Mouse (Mus musculus): ENCODE data around the gene Grb2.

Grb2 gene

GRCm38 (mm10) chr11:115644308-115644707 is 64.1 kb downstream of the Grb2 start:
- no peak for DNase-seq

- no peak for DNase-seq
Observed at GRCm38 (mm10) chr11:115643265-115643664, 65.1 kb downstream of the Grb2 start.

GRCm38 (mm10) chr11:115642705-115643104 is 65.7 kb downstream of the Grb2 start:
- no peak for DNase-seq

GRCm38 (mm10) chr11:115641664-115642036 is 66.7 kb downstream of the Grb2 start:
- no peak for DNase-seq

- DNase-seq = no peak
Observed at GRCm38 (mm10) chr11:115640978-115641663, 67.3 kb downstream of the Grb2 start.

- DNase-seq = no peak
Observed at GRCm38 (mm10) chr11:115640311-115640828, 68.0 kb downstream of the Grb2 start.

- DNase-seq = no peak
Observed at GRCm38 (mm10) chr11:115639540-115639939, 68.9 kb downstream of the Grb2 start.

GRCm38 (mm10) chr11:115638498-115639409 is 69.6 kb downstream of the Grb2 start:
- no peak for DNase-seq

GRCm38 (mm10) chr11:115636960-115637359 is 71.4 kb downstream of the Grb2 start:
- DNase-seq = no peak

GRCm38 (mm10) chr11:115635484-115635883 is 72.9 kb downstream of the Grb2 start:
- DNase-seq = no peak

GRCm38 (mm10) chr11:115635041-115635440 is 73.4 kb downstream of the Grb2 start:
- no peak for DNase-seq

- DNase-seq = no peak
Observed at GRCm38 (mm10) chr11:115634109-115634508, 74.3 kb downstream of the Grb2 start.

GRCm38 (mm10) chr11:115632862-115633261 is 75.5 kb downstream of the Grb2 start:
- no peak for DNase-seq

- DNase-seq = no peak
Observed at GRCm38 (mm10) chr11:115632247-115632646, 76.2 kb downstream of the Grb2 start.

GRCm38 (mm10) chr11:115631505-115631890 is 76.9 kb downstream of the Grb2 start:
- no peak for DNase-seq

- DNase-seq = no peak
Observed at GRCm38 (mm10) chr11:115630532-115631504, 77.6 kb downstream of the Grb2 start.

GRCm38 (mm10) chr11:115629734-115630531 is 78.5 kb downstream of the Grb2 start:
- no peak for DNase-seq

- DNase-seq = no peak
Observed at GRCm38 (mm10) chr11:115628465-115629101, 79.8 kb downstream of the Grb2 start.

- DNase-seq = peak; percentile 99
Observed at GRCm38 (mm10) chr11:115627705-115628464, 80.5 kb downstream of the Grb2 start, which contains the start of gene Slc25a19. TSS of gene Slc25a19 (minus strand) at chr11:115628295.

All from cerebellum, adult 11 months (tissue).